Mouse (Mus musculus): Measurements from ENCODE around the gene Mast4.

GRCm38 (mm10) chr13:102875520-102875919 is 458.8 kb downstream of the Mast4 start:
- no peak for TF ChIP-seq POLR2AphosphoS5 (IDR thresholded peaks at IDR 0.05; ENCODE audit: insufficient replicate concordance, low read depth, low read length)
- TF ChIP-seq CTCF (IDR thresholded peaks at IDR 0.05; ENCODE audit: low read depth, low read length): no peak
- no peak for TF ChIP-seq GATA1 (IDR thresholded peaks at IDR 0.05; ENCODE audit: borderline replicate concordance, low read length)
- no peak for TF ChIP-seq TAL1 (conservative IDR thresholded peaks at IDR 0.05; ENCODE audit: low read depth, low read length)

All from G1E (cell line).